Mouse (Mus musculus) lung, postnatal 25 days (tissue): ENCODE results near the gene Olfr993.

Source experiments
- DNase-seq: peaks from one replicate; pipeline ENCODE4 v3.0.0; 2022; ENCODE audit warnings: low spot score

Olfr993 gene

GRCm38 (mm10) chr2:85414777-85415176 is at the start of gene Olfr993:
Gene Olfr993, minus strand, starts transcription at chr2:85414877.
- DNase-seq = no peak

GRCm38 (mm10) chr2:85443539-85443938 is 28.9 kb upstream of the Olfr993 start, which contains the start of gene Olfr995:
Gene Olfr995, minus strand, starts transcription at chr2:85443639.
- DNase-seq = no peak

- DNase-seq = no peak
These were observed 27.9 kb upstream of the Olfr993 start for GRCm38 (mm10) chr2:85442546-85442945.

- DNase-seq = no peak
These were observed 21.7 kb upstream of the Olfr993 start, which contains the start of gene Olfr994 for GRCm38 (mm10) chr2:85436351-85436750. Gene Olfr994, minus strand, starts transcription at chr2:85436451.

GRCm38 (mm10) chr2:85425893-85426292 is 11.2 kb upstream of the Olfr993 start:
- DNase-seq = no peak

- no peak for DNase-seq
These were observed 5.3 kb downstream of the Olfr993 start, which contains the start of gene Olfr992 for GRCm38 (mm10) chr2:85409369-85409768. Gene Olfr992, minus strand, starts transcription at chr2:85409469.
